Mouse (Mus musculus): Measurements from ENCODE around the gene Ipcef1. TPM values are rescaled to one million over a fixed set of nuclear protein-coding genes. Genes with fewer than 3 reads are reported as not detected.
"Not testable (repeated sequence)": the region's sequence is repeated elsewhere in the genome, so short reads cannot be mapped to it uniquely, and the experiment has no call there.

The Ipcef1 gene
- polyA plus RNA-seq, 1 experiment from 2014 or later: 0.23 TPM

DNA sequence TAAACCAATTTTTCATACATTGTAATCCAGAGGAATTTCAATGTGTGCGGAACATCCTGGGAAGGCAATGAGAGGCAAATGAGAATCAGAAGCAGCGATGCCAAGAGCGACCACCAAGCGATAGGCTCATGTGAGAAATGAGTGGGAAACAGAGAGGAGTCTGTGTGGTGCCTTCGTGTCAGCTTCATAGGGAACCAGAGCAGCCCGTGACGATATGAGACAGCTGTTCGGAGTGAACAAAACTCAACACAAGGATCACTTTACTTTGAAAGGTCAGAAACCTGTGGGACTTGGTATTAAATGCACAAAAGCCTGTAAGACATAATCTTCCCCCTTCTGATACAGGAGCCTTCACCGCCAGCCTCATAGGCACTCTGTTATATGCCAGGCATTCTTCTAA lies 31.7 kb downstream of the Ipcef1 start:
- H3K27ac ChIP-seq: no peak overlapping the region
- no peaks in the 10 kb centered on the region for H3K9me3 ChIP-seq
- no peak overlapping the region for H3K4me2 ChIP-seq (replicated peaks)
- no peaks in the 10 kb centered on the region for H3K36me3 ChIP-seq
- no peaks in the 10 kb centered on the region for H3K27me3 ChIP-seq (replicated peaks)
- no peaks in the 10 kb centered on the region for H3K4me1 ChIP-seq (replicated peaks)
- no peak for ATAC-seq
- no peak overlapping the region for H3K9ac ChIP-seq
- no peak overlapping the region for H3K4me3 ChIP-seq (replicated peaks)
- WGBS: 82% methylated on average over 9 of the region's 9 CpGs

DNA sequence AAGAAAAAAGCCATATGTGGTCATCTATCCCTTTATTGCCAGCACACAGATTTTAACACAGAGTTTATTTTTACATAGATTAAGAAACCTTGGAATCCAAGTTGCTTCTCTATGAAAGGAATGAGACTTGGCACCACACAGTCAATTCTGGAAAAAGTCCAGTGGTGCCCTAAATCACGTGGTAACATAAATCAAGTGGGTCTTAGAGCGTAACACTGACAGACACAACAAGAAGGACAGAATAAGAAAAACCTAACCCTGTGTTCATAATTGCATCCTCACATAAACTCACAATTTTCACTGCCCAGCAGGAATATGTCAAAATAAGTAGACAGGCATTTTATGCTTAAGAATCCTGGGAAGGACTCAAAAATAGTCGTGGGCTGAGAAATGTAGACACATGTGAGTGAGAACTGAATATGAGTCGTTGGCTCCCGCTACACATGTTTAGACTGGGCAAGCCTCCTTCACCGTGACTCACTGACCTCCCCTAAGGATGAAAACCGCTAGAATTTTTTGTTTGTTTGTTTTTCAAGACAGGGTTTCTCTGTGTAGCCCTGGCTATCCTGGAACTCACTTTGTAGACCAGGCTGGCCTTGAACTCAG lies 32.4 kb downstream of the Ipcef1 start:
- ATAC-seq: no peak
- no peak overlapping the region for H3K4me2 ChIP-seq (replicated peaks)
- H3K4me1 ChIP-seq (replicated peaks): no peaks in the 10 kb centered on the region
- no peaks in the 10 kb centered on the region for H3K9me3 ChIP-seq
- H3K27me3 ChIP-seq (replicated peaks): no peaks in the 10 kb centered on the region
- 54% methylated on average over 7 of the region's 7 CpGs for WGBS
- no peak overlapping the region for H3K9ac ChIP-seq
- no peak overlapping the region for H3K4me3 ChIP-seq (replicated peaks)
- no peak overlapping the region for H3K27ac ChIP-seq
- H3K36me3 ChIP-seq: no peaks in the 10 kb centered on the region

DNA sequence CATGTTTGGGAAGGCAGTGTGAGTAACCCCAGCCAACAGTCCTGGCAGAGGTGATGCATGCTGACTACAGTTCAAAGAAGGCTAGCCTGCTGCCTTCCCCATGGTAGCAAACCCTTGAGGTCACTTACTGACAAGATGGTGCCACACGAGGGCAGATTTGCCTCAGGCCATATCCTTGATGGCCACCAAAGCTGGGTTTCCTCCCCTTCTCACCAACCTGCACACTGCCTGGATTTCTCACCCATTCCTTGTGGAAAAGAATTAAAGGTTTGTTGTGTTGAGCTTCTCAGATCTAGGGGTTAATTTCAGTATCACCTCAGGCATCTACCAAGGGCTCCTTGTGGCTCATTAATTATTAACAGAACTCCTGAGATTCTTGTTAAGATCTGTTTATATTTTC lies 37.1 kb downstream of the Ipcef1 start:
- 16% methylated on average over 1 of the region's 1 CpGs for WGBS
- H3K36me3 ChIP-seq: no peaks in the 10 kb centered on the region
- H3K27ac ChIP-seq: no peak overlapping the region
- no peak overlapping the region for H3K9ac ChIP-seq
- no peaks in the 10 kb centered on the region for H3K27me3 ChIP-seq (replicated peaks)
- H3K9me3 ChIP-seq: no peaks in the 10 kb centered on the region
- no peak overlapping the region for H3K4me2 ChIP-seq (replicated peaks)
- H3K4me1 ChIP-seq (replicated peaks): no peaks in the 10 kb centered on the region
- H3K4me3 ChIP-seq (replicated peaks): no peak overlapping the region
- no peak for ATAC-seq

DNA sequence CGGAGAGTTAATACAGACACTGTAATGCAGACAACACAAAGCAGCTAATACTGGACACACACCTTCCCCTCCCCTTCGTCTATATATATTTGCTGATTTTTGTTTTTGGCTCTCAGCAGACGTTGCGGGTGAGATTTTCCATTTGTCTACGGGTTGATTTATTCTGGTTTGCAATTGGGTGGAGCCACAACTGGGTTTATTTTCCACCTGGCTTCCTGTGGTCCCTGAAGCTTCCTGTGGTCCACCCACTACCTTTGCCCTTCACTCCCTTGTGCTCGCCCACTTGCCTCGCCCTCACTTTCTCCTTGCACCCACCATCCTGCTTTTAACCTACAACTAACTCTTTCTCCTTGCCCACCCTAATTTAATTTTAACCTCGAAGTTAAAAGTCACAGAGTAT lies 41.7 kb downstream of the Ipcef1 start:
- no peaks in the 10 kb centered on the region for H3K9me3 ChIP-seq
- H3K4me3 ChIP-seq (replicated peaks): no peak overlapping the region
- H3K9ac ChIP-seq: no peak overlapping the region
- ATAC-seq: no peak
- no peak overlapping the region for H3K27ac ChIP-seq
- no peak overlapping the region for H3K4me2 ChIP-seq (replicated peaks)
- 82% methylated on average over 8 of the region's 8 CpGs for WGBS
- H3K36me3 ChIP-seq: no peaks in the 10 kb centered on the region
- H3K27me3 ChIP-seq (replicated peaks): no peaks in the 10 kb centered on the region
- no peaks in the 10 kb centered on the region for H3K4me1 ChIP-seq (replicated peaks)

GRCm38 (mm10) chr10:7004980-7005538 lies 47.2 kb downstream of the Ipcef1 start:
- Histone ChIP-seq H3K4me1 (replicated peaks) (no peaks in the 10 kb centered on the region), H3K4me2 (replicated peaks) (no peak overlapping the region), H3K27me3 (replicated peaks) (no peaks in the 10 kb centered on the region), H3K9ac (no peak overlapping the region), H3K27ac (no peak overlapping the region), H3K9me3 (no peaks in the 10 kb centered on the region), H3K4me3 (replicated peaks) (no peak overlapping the region), H3K36me3 (no peaks in the 10 kb centered on the region)
- 59% methylated on average over 5 of the region's 5 CpGs for WGBS
- no peak for ATAC-seq

DNA sequence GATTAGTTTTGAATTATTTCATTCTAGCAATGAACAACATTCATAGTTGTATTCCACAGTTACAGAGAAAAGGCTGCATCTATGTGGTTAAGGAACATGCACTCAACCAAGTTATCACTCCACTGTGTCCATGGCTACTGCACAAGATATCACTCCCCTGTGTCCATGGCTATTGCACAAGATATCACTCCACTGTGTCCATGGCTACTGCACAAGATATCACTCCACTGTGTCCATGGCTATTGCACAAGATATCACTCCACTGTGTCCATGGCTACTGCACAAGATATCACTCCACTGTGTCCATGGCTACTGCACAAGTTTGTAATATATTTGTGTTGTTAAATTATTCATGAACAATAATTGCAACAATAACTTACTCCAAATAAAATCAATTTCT lies 48.4 kb downstream of the Ipcef1 start:
- not testable (repeated sequence) for H3K9ac ChIP-seq; H3K4me1 ChIP-seq (replicated peaks); H3K4me2 ChIP-seq (replicated peaks); H3K9me3 ChIP-seq; ATAC-seq; H3K27me3 ChIP-seq (replicated peaks); H3K36me3 ChIP-seq; H3K27ac ChIP-seq; H3K4me3 ChIP-seq (replicated peaks)

DNA sequence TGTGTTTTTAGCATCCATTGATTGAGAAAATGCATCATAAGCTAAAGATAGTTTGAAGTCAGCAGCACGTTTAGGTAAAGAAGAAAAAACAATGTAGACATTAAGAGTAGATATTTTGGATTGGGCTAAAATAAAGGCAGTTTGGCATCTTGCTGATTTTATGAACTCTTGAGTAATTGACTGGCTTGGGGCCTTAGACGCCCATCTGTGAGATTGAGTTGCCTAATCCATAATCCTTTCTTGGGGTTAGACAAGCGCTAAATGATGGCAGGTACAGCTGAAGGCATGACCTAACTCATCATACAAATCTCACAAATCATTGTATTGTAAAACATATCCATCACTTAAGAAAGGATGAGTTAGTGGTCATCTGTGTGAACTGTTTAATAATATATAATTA lies 52.9 kb downstream of the Ipcef1 start:
- Histone ChIP-seq H3K4me2 (replicated peaks) (no peak overlapping the region), H3K9me3 (no peaks in the 10 kb centered on the region), H3K4me1 (replicated peaks) (no peaks in the 10 kb centered on the region), H3K4me3 (replicated peaks) (no peak overlapping the region), H3K27ac (no peak overlapping the region), H3K9ac (no peak overlapping the region), H3K27me3 (replicated peaks) (no peaks in the 10 kb centered on the region), H3K36me3 (no peaks in the 10 kb centered on the region)
- 89% methylated on average over 3 of the region's 3 CpGs for WGBS
- ATAC-seq: no peak

- no peaks in the 10 kb centered on the region for H3K36me3 ChIP-seq
- H3K27ac ChIP-seq: no peak overlapping the region
- H3K4me1 ChIP-seq (replicated peaks): no peaks in the 10 kb centered on the region
- no peaks in the 10 kb centered on the region for H3K27me3 ChIP-seq (replicated peaks)
- WGBS: 84% methylated on average over 4 of the region's 4 CpGs
- no peak overlapping the region for H3K9ac ChIP-seq
- no peak overlapping the region for H3K4me2 ChIP-seq (replicated peaks)
- H3K9me3 ChIP-seq: no peaks in the 10 kb centered on the region
- no peak overlapping the region for H3K4me3 ChIP-seq (replicated peaks)
- no peak for ATAC-seq
These were observed 53.6 kb downstream of the Ipcef1 start for GRCm38 (mm10) chr10:6998576-6999250.

- Histone ChIP-seq H3K27me3 (replicated peaks) (no peaks in the 10 kb centered on the region), H3K36me3 (no peaks in the 10 kb centered on the region), H3K9me3 (no peaks in the 10 kb centered on the region), H3K27ac (no peak overlapping the region), H3K9ac (no peak overlapping the region), H3K4me3 (replicated peaks) (no peak overlapping the region), H3K4me2 (replicated peaks) (no peak overlapping the region), H3K4me1 (replicated peaks) (no peaks in the 10 kb centered on the region)
- no peak for ATAC-seq
- WGBS: 77% methylated on average over 3 of the region's 3 CpGs
These were observed 55.4 kb downstream of the Ipcef1 start for GRCm38 (mm10) chr10:6996895-6997294.

- Histone ChIP-seq H3K9me3 (no peaks in the 10 kb centered on the region), H3K27me3 (replicated peaks) (no peaks in the 10 kb centered on the region), H3K4me3 (replicated peaks) (no peak overlapping the region), H3K9ac (no peak overlapping the region), H3K27ac (no peak overlapping the region), H3K4me1 (replicated peaks) (no peaks in the 10 kb centered on the region), H3K4me2 (replicated peaks) (no peak overlapping the region), H3K36me3 (no peaks in the 10 kb centered on the region)
- ATAC-seq: no peak
- 50% methylated on average over 1 of the region's 1 CpGs for WGBS
These were observed 63.7 kb downstream of the Ipcef1 start for GRCm38 (mm10) chr10:6988555-6988954.

GRCm38 (mm10) chr10:6987399-6988098 lies 64.7 kb downstream of the Ipcef1 start:
- WGBS: 69% methylated on average over 4 of the region's 4 CpGs
- no peaks in the 10 kb centered on the region for H3K9me3 ChIP-seq
- ATAC-seq: no peak

DNA sequence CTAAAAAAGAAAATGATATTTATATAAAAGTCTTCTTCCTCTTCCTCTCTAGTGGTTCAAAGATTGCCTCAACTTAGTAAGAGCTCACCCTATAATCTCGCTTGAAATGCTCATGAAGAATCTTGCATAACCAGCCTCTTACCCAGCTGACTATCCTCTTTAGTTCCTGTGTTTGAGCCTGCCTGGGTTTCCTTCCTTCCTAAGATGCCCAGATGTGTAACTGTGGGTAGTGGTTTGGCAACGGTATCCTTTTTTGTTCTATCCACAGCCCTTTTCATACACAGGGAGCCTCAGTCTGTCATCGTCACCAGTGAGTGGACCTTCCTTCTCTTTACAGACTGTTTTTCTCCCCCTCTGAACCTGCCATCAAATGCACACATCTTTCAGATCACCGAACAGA lies 66.0 kb downstream of the Ipcef1 start:
- Histone ChIP-seq H3K9me3 (no peaks in the 10 kb centered on the region), H3K4me2 (replicated peaks) (no peak overlapping the region), H3K27ac (no peak overlapping the region), H3K27me3 (replicated peaks) (no peaks in the 10 kb centered on the region), H3K4me1 (replicated peaks) (no peaks in the 10 kb centered on the region), H3K9ac (no peak overlapping the region), H3K36me3 (no peaks in the 10 kb centered on the region), H3K4me3 (replicated peaks) (no peak overlapping the region)
- WGBS: 82% methylated on average over 4 of the region's 4 CpGs
- ATAC-seq: no peak

More at GRCm38 (mm10) chr10:6987399-6988098, 64.7 kb downstream of the Ipcef1 start:
- no peak overlapping the region for H3K27ac ChIP-seq
- no peaks in the 10 kb centered on the region for H3K27me3 ChIP-seq (replicated peaks)
- no peak overlapping the region for H3K4me2 ChIP-seq (replicated peaks)
- no peak overlapping the region for H3K9ac ChIP-seq
- H3K4me1 ChIP-seq (replicated peaks): no peaks in the 10 kb centered on the region
- H3K36me3 ChIP-seq: no peaks in the 10 kb centered on the region
- no peak overlapping the region for H3K4me3 ChIP-seq (replicated peaks)
